Mouse (Mus musculus): Measurements from ENCODE around the gene Cd82.

Cd82 gene

GRCm38 (mm10) chr2:93462760-93463159 is at the start of gene Cd82:
Gene Cd82, minus strand, starts transcription at chr2:93463140.
- DNase-seq = no peak

DNA sequence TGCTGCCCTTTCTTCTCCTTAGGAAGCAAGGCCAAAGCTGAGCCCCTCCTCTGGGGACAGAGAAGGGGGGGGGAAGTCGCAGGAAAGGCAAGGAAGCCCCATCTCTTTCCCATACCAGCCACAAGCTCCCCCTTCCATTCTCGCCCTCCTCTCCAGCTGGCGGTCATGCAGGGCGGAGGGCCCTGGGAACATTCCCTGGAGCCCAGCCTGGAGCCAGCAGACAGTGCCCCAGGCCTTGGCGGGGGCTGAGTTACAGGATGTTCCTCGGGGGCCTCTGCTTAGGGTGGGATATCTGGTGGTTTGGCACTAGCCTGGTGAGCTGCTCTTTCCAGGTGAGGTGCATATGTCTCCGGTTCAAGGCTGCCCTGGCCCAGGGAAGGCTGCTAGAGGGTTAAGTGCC is 49.2 kb upstream of the Cd82 start:
- DNase-seq = no peak

DNA sequence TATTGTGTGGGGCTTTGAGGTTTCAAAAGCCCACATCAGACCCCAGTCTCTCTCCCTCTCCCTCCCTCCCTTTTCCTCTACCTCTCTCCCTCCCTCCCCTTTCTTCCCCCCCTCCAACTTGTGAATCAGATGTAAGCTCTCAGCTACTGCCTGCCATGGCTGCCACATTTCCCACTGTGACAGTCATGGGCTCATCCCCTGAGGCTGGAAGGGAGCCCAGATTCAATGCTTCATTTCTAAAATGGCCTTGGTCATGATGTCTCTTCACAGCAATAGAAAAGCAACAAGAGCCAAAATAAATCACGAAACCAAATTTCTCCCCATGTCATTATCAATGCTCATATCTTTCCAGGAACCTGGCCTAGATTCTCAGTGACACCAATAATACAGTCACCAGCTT is 47.9 kb upstream of the Cd82 start:
- DNase-seq = no peak

DNA sequence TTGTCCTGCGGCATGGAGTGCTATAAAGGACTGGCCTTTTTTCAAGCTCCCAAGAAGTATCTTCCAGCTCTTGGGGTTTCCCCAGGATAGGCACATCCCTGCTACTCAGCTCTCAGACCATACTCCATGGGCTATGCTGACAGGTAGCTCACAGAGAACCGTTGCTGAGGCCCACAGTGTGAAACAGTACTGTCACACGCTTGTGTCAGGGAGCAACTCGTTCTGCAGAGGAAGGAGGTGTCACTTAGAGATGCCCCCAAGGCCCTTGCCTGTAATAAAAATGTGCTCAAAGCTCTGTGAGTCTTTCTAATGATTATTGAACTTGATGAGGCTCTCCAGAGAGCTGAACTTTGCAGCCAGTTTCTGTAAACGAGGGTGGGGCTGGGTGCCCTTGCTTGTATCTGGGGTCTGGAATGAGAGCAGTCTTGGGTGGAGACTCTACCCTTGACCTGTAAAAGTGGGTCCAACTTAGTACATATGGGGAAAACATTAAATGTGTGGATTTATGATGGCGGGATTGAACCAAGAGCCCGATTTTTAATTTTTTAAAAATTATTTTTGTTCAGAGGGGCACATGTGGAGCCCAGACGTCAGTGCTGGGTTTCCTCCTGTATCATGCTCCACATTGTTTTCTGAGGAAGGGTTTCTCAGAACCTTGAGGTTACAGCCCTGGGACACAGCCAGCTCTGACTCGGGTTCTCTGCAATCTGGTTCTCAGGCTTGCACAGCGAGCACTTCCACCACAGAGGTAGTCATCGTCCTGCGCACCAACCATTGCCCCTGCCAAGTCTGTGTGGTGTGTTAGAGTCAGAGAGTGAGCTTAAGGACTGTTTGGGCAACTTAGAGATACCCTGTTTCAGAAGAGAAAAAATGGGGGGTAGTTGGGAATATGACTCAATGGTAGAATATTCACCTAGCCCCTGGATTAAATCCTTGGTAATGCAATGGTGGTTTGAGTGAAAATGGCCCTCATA is 47.1 kb upstream of the Cd82 start:
- DNase-seq = no peak

DNA sequence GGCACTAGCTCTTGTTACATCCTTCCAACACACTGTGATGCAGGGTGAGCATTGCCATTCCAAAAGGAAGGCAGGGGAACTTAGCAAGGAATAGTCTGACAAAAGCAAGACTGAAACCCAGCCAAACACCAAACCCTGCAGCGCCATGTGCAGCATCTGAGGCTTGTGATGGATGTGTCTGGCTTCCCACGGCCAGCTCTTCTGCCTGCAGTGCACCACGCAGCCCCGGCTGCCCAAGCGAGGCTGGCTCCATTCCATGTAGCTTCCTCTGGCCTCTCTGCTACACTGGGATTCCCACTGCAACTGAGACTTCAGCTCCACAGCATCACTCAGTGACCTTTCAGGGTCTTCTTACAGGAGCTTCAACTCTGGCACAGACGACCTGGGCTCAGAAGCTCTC is 42.2 kb upstream of the Cd82 start:
- no peak for DNase-seq

- DNase-seq = no peak
Measured at GRCm38 (mm10) chr2:93503353-93503752, 40.4 kb upstream of the Cd82 start.

- no peak for DNase-seq
Measured at GRCm38 (mm10) chr2:93501303-93501702, 38.4 kb upstream of the Cd82 start.

- DNase-seq = no peak
Measured at GRCm38 (mm10) chr2:93497221-93497620, 34.3 kb upstream of the Cd82 start.

GRCm38 (mm10) chr2:93495170-93495569 is 32.2 kb upstream of the Cd82 start:
- DNase-seq = no peak

- DNase-seq = no peak
Measured at GRCm38 (mm10) chr2:93493541-93493940, 30.6 kb upstream of the Cd82 start.

DNA sequence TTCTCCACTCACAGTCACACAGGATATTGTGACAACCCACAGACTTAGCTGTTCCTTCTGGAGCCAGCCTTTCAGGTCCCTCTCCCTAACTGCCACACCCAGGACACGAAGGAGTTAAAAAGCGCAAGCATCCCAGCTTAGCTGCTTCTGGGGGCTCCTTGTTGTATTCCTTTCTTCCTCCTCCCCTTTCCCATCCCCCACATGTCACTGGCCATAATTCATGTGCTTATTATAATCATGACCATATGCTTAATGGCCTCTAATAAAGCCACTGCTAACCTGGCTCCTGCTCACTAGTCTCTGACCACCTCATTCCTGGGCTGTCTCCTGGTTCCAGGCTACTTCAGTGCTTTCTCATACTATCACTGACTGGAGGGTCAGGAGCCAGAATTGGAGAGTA is 27.6 kb upstream of the Cd82 start:
- no peak for DNase-seq

- DNase-seq = no peak
Measured at GRCm38 (mm10) chr2:93488911-93489587, 26.1 kb upstream of the Cd82 start.

- no peak for DNase-seq
Measured at GRCm38 (mm10) chr2:93485459-93485858, 22.5 kb upstream of the Cd82 start.

- DNase-seq = no peak
Measured at GRCm38 (mm10) chr2:93482036-93482644, 19.2 kb upstream of the Cd82 start.

- DNase-seq = no peak
Measured at GRCm38 (mm10) chr2:93478744-93479143, 15.8 kb upstream of the Cd82 start.

DNA sequence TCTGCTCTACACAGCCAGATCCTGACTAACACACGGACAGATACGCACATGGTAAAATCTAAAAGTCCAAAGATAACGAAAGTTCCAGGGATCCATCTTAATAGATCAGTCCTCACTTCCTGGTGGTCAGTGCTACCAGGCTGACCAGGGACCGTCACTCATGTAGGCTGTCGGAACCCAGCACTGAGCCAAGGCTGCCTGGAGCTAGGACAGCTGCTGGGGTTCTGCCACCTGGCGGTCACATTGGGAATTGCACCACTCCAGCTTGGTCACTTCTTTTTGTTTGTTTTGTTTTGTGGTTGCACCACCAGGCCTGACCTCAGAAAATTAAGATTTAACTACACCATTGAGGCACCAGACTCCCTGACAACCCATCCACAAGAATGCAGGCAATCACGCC is 14.6 kb upstream of the Cd82 start:
- DNase-seq = peak; percentile 78

DNA sequence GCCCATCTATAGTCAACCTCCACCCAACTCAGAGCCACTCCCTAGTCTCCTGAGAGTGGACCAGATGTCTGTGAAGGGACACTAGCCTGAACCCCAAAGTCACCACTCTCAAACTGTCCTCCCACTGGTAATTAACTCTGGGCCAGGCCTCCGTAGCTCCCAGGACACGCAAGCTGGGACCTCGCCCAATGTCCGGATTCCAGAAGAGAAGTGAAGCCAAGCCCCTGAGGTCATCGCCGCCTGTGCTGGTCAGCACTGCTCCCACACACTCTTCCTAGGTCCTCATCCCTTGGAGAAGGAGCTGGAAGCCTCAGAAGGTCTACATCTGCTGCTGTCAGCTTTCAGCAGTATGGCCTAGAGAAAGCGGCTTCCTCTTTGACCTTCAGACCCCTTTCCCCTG is 13.5 kb upstream of the Cd82 start:
- DNase-seq = no peak

DNA sequence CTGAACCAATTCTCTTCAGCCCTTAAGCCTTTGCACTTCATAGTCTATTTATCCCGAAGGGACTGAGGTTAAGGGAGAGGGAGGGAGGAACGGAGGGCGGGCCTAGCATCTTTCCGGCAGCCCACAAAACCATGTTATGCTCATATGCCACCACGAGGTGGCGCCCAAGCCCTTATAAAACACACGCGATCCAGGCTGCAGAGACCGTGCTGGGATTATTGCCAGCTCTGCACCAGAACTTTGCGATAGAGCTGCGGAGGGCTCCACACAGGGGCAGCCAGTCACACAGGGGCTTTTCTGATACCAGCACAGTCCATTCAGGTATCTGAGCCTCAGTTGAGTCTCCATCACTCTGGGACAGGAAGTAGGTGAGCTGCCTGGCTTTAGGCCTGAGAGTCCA is 12.1 kb upstream of the Cd82 start:
- DNase-seq = peak; percentile 87

GRCm38 (mm10) chr2:93473915-93474314 is 11.0 kb upstream of the Cd82 start:
- no peak for DNase-seq

DNA sequence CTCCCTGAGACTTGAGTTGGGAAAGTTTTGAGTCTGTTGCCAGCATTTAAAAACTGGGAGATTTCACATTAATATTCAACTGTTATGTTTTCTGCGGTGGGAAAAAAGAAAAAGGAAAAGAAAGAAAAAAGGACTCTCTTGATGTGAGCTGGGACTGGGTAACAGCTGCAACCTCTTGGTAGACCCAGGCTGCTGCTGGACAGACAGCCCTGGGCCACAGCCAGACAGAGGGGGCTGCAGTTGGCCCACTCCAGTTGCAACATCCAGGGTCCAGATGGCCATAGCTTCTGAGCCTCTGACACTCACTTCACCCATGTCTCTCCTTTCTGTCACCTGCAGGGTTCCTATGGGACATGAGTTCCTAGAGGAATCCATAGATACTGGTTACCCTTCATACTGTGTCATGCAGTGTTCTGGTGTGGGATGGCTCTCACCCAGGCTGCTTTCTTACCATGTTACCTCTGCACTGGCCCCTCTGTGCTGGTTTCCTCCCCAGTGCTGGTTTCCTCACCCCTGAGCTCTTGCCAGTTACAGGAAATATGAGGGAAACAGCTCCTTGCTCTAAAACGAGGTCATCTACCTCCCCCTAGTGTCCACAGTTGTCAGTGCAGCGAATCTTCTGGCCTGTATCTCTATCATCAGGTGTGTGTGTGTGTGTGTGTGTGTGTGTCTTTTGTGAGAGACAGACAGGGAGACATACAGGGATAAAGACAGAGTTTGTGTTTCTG is 8.1 kb upstream of the Cd82 start:
- DNase-seq = peak; percentile 90

- peak; percentile 63 for DNase-seq
Measured at GRCm38 (mm10) chr2:93470127-93470526, 7.2 kb upstream of the Cd82 start.

- DNase-seq = peak; percentile 82
Measured at GRCm38 (mm10) chr2:93469118-93469517, 6.2 kb upstream of the Cd82 start.

DNA sequence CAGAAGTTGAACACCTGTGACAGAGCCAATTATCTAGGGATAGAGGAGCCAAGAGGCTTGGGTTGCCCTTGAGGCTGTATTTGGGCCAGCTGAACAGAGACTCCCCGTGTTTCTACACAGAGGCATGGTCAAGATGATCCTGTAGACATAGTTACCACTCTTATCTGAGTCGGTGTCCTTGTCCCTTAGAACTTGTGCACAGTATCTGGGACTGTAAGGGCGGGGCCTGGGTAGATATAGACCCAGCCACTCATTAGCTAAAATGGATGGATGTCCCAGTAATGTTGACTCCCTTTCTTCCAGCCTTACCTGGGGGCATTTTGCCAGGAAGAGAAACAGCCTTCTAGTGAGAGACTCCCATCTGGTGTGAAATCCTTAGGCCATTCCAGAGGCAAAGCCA is 3.4 kb upstream of the Cd82 start:
- no peak for DNase-seq
